Mouse (Mus musculus): ENCODE results near the gene Mob1a.

DNA sequence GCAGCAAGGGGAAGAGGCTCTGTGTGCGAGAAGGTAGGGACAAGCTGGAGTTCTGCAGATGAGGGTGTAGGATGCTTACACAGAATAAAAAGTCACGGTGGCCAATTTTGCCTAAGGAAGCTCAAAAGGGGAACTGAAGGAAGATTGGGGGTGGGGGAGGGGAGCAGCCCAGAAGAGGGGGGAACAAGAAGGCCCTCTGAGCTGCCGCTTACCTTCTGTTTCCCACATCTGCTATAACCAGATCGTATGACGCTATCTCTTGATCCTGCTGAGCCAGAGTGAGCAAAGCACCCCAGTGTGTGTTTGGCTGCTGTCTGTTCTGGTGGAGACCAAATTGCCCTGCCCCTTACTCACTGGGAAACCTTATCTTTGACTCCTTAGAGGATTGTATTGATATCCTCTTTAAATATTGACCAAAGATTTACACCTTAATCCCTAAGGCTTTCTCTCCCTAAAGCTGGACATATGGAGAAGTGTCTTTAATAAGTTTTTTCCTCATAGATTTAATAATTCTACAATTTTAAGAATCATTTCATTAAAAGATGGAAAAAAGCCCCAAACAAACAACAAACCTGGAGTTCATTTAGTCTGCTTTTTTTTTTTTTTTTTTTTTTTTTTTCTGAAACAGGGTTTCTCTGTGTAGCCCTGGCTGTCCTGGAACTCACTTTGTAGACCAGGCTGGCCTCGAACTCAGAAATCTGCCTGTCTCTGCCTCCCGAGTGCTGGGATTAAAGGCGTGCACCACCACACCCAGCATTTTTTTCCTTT, 2.0 kb upstream of the Mob1a start:
- TF ChIP-seq CTCF (conservative IDR thresholded peaks at IDR 0.05; ENCODE audit: insufficient read depth, insufficient read length, low read depth, low read length) (no peak), POLR2A (IDR thresholded peaks at IDR 0.05; ENCODE audit: low read depth, low read length) (no peak)
